Mouse (Mus musculus): ENCODE data around the gene Bpifb5. TPM values are rescaled to one million over a fixed set of nuclear protein-coding genes. Genes with fewer than 3 reads are reported as not detected.
"Not testable (repeated sequence)": the region's sequence is repeated elsewhere in the genome, so short reads cannot be mapped to it uniquely, and the experiment has no call there.

The Bpifb5 gene
- polyA plus RNA-seq, 1 experiment from 2014 or later, result 0.26 TPM

GRCm38 (mm10) chr2:154255770-154256169, 32.2 kb downstream of the Bpifb5 start:
- H3K27ac ChIP-seq (ENCODE audit: low read depth, low read length), result no peak overlapping the region
- no peaks in the 10 kb centered on the region for H3K4me1 ChIP-seq (ENCODE audit: control insufficient read depth, insufficient read depth, low read length)
- H3K27me3 ChIP-seq (ENCODE audit: control insufficient read depth, insufficient read depth, low read length), result no peaks in the 10 kb centered on the region
- no peaks in the 10 kb centered on the region for H3K9me3 ChIP-seq (ENCODE audit: control insufficient read depth, low read length)
- DNase-seq (ENCODE audit: low spot score, missing footprints), result no peak
- H3K36me3 ChIP-seq (ENCODE audit: control insufficient read depth, insufficient read depth, low read length), result no peaks in the 10 kb centered on the region
- WGBS, result 88% methylated on average over 4 of the region's 4 CpGs
- H3K4me3 ChIP-seq (ENCODE audit: low read depth, low read length), result no peak overlapping the region
- no peak overlapping the region for H3K9ac ChIP-seq (ENCODE audit: low read length)
- no peak overlapping the region for H3K4me2 ChIP-seq
- no peak for ATAC-seq (ENCODE audit: low FRiP score)

GRCm38 (mm10) chr2:154257554-154257953, 34.0 kb downstream of the Bpifb5 start, which contains the start of gene Bpifb9a:
TSS of gene Bpifb9a (plus strand) at chr2:154257854.
- not testable (repeated sequence) for ATAC-seq (ENCODE audit: low FRiP score); H3K4me1 ChIP-seq (ENCODE audit: control insufficient read depth, insufficient read depth, low read length); H3K27ac ChIP-seq (ENCODE audit: low read depth, low read length); H3K9me3 ChIP-seq (ENCODE audit: control insufficient read depth, low read length); H3K9ac ChIP-seq (ENCODE audit: low read length); H3K27me3 ChIP-seq (ENCODE audit: control insufficient read depth, insufficient read depth, low read length); H3K4me2 ChIP-seq; H3K4me3 ChIP-seq (ENCODE audit: low read depth, low read length); H3K36me3 ChIP-seq (ENCODE audit: control insufficient read depth, insufficient read depth, low read length); DNase-seq (ENCODE audit: low spot score, missing footprints)
- 80% methylated on average over 5 of the region's 5 CpGs for WGBS

GRCm38 (mm10) chr2:154264397-154264796, 40.9 kb downstream of the Bpifb5 start:
- not testable (repeated sequence) for ATAC-seq (ENCODE audit: low FRiP score); H3K9ac ChIP-seq (ENCODE audit: low read length); H3K4me1 ChIP-seq (ENCODE audit: control insufficient read depth, insufficient read depth, low read length); H3K4me2 ChIP-seq; H3K27ac ChIP-seq (ENCODE audit: low read depth, low read length); H3K27me3 ChIP-seq (ENCODE audit: control insufficient read depth, insufficient read depth, low read length); H3K36me3 ChIP-seq (ENCODE audit: control insufficient read depth, insufficient read depth, low read length); H3K9me3 ChIP-seq (ENCODE audit: control insufficient read depth, low read length); H3K4me3 ChIP-seq (ENCODE audit: low read depth, low read length); DNase-seq (ENCODE audit: low spot score, missing footprints)
- WGBS, result 83% methylated on average over 3 of the region's 3 CpGs

Other genes with a start within 250 kb of the Bpifb5 start
- not detected in 2 replicates for gene Bpifa6, start 248.8 kb upstream of the Bpifb5 start, polyA plus RNA-seq (2014; fragmentation: Nextera tagmentation; extraction: Ambion mirVana)
- gene Bpifa2, start 215.5 kb upstream of the Bpifb5 start, polyA plus RNA-seq (2014; fragmentation: Nextera tagmentation; extraction: Ambion mirVana), result not detected in 2 replicates
- not detected in 2 replicates for gene Bpifa3, start 93.4 kb upstream of the Bpifb5 start, polyA plus RNA-seq (2014; fragmentation: Nextera tagmentation; extraction: Ambion mirVana)
- gene Bpifa1, start 80.9 kb upstream of the Bpifb5 start, polyA plus RNA-seq (2014; fragmentation: Nextera tagmentation; extraction: Ambion mirVana), result not detected in 2 replicates
- not detected in 2 replicates for gene Bpifa5, start 61.1 kb upstream of the Bpifb5 start, polyA plus RNA-seq (2014; fragmentation: Nextera tagmentation; extraction: Ambion mirVana)
- gene Bpifb1, start 32.9 kb upstream of the Bpifb5 start, polyA plus RNA-seq (2014; fragmentation: Nextera tagmentation; extraction: Ambion mirVana), result not detected in 2 replicates
- not detected in 2 replicates for gene Bpifb9a, start 34.1 kb downstream of the Bpifb5 start, polyA plus RNA-seq (2014; fragmentation: Nextera tagmentation; extraction: Ambion mirVana)
- not detected in 2 replicates for gene Bpifb9b, start 83.5 kb downstream of the Bpifb5 start, polyA plus RNA-seq (2014; fragmentation: Nextera tagmentation; extraction: Ambion mirVana)
- gene Cdk5rap1, start 149.3 kb downstream of the Bpifb5 start, polyA plus RNA-seq (2014; fragmentation: Nextera tagmentation; extraction: Ambion mirVana), result 15.1 and 18.1 TPM in 2 replicates
- 2.0 and 2.3 TPM in 2 replicates for gene Snta1, start 184.4 kb downstream of the Bpifb5 start, polyA plus RNA-seq (2014; fragmentation: Nextera tagmentation; extraction: Ambion mirVana)
- 75.2 and 76.1 TPM in 2 replicates for gene Cbfa2t2, start 212.7 kb downstream of the Bpifb5 start, polyA plus RNA-seq (2014; fragmentation: Nextera tagmentation; extraction: Ambion mirVana)